In genomic region chr11:55449531-55449930, GRCm38 (mm10) we compare ENCODE assay signal across 14 mouse cellular contexts. TPM values are rescaled to one million over a fixed set of nuclear protein-coding genes. Genes with fewer than 3 reads are reported as not detected.
A peak's percentile ranks its signal among the peaks of the same experiment; 100 is the strongest.
DNase-seq lines count a peak whose midpoint lies in the region; ATAC-seq and TF ChIP-seq lines count a peak whose summit lies in the region.
"Had no signal": no experiment of that assay in that cellular context is flagged by ENCODE, and none has a peak within 500 bp of the region (broad histone marks: within the 10 kb centered on the region; RNA-seq: fewer than 3 reads in every experiment).

No protein-coding gene starts in this region.

- peaks cover 2% of the 10 kb centered on the region; the same call in 1 of the 2 replicates for H3K36me3 ChIP-seq in heart, adult 2 months (ENCODE audit: control insufficient read depth, insufficient read depth, low read length)
- H3K36me3 ChIP-seq in midbrain, embryonic 11.5 days (ENCODE audit: control insufficient read depth, insufficient read depth, low read length) = no peaks in the 10 kb centered on the region; the same call in 1 of the 2 replicates
- no peaks in the 10 kb centered on the region for H3K36me3 ChIP-seq in midbrain, embryonic 15.5 days (replicated peaks)

- no peak for TF ChIP-seq CTCF in heart, adult 2 months (IDR thresholded peaks at IDR 0.05)

- 36% methylated on average over 7 of the region's 7 CpGs for WGBS in heart, adult 2 months
- WGBS in midbrain, embryonic 11.5 days = 88% methylated on average over 7 of the region's 7 CpGs
- WGBS in midbrain, embryonic 15.5 days = 83% methylated on average over 7 of the region's 7 CpGs

- TF ChIP-seq POLR2A in heart, adult 2 months (IDR thresholded peaks at IDR 0.05; ENCODE audit: insufficient read depth, low read depth, low read length) = no peak

- H3K4me2 ChIP-seq in midbrain, embryonic 11.5 days = no peak overlapping the region
- no peak overlapping the region for H3K4me2 ChIP-seq in midbrain, embryonic 15.5 days
- H3K4me2 ChIP-seq: neural tube, embryonic 12.5 days had no signal

- H3K9ac ChIP-seq in heart, adult 2 months (ENCODE audit: low read depth, low read length) = peak overlapping the region; percentile 21; the same call in 1 of the 2 replicates
- no peak overlapping the region for H3K9ac ChIP-seq in midbrain, embryonic 11.5 days (ENCODE audit: low read length)
- no peak overlapping the region for H3K9ac ChIP-seq in midbrain, embryonic 15.5 days
- H3K9ac ChIP-seq: neural tube, embryonic 12.5 days had no signal

- DNase-seq in heart, adult 2 months = no peak
- no peak for DNase-seq in heart, adult 8-10 months (ENCODE audit: low spot score)
- DNase-seq in midbrain, embryonic 11.5 days (ENCODE audit: low spot score, missing footprints) = peak; percentile 49
- DNase-seq in kidney, postnatal 14 days = peak; percentile 71
- peak; percentile 59 to 80 for DNase-seq in lung, postnatal 4 days
- DNase-seq in left cerebral cortex, postnatal 14 days (ENCODE audit: low spot score in 2 of 2) = no peak
- DNase-seq in spleen, postnatal 14 days (ENCODE audit: low spot score in 2 of 2) = no peak
- DNase-seq: cerebellum, adult 11-12 months; thymus, postnatal 25 days had no signal

- intact Hi-C loops in heart, adult 2 months (cut with DNase I) = no loop called here
- intact Hi-C loops in left cerebral cortex, postnatal 14 days (cut with DNase I) = loop anchor here (5.0 to 10.0 kb wide), 2 partner anchors 215 to 247 kb away; partner anchors contain the start of gene Slc36a1

- H3K4me3 ChIP-seq in heart, adult 2 months = no peak overlapping the region
- no peak overlapping the region for H3K4me3 ChIP-seq in midbrain, embryonic 11.5 days (ENCODE audit: low read depth, low read length)
- no peak overlapping the region for H3K4me3 ChIP-seq in midbrain, embryonic 15.5 days
- H3K4me3 ChIP-seq: neural tube, embryonic 12.5 days had no signal

- peaks cover 22% of the 10 kb centered on the region for H3K4me1 ChIP-seq in heart, adult 2 months (ENCODE audit: control insufficient read depth, insufficient read depth, low read length)
- no peaks in the 10 kb centered on the region for H3K4me1 ChIP-seq in midbrain, embryonic 11.5 days (ENCODE audit: control insufficient read depth, insufficient read depth, low read length)
- no peaks in the 10 kb centered on the region for H3K4me1 ChIP-seq in midbrain, embryonic 15.5 days
- H3K4me1 ChIP-seq: neural tube, embryonic 12.5 days had no signal

- TF ChIP-seq EP300 in heart, adult 2 months (IDR thresholded peaks at IDR 0.05; ENCODE audit: insufficient read depth, low read depth, low read length) = no peak

- no peaks in the 10 kb centered on the region for H3K79me2 ChIP-seq in heart, adult 2 months (replicated peaks; ENCODE audit: control insufficient read depth, insufficient read depth, low read length)

- peak overlapping the region; percentile 67 for H3K27ac ChIP-seq in heart, adult 2 months
- no peak overlapping the region for H3K27ac ChIP-seq in midbrain, embryonic 11.5 days (ENCODE audit: low read depth, low read length)
- H3K27ac ChIP-seq in midbrain, embryonic 15.5 days = no peak overlapping the region
- H3K27ac ChIP-seq: hindbrain, postnatal 0 days; neural tube, embryonic 12.5 days had no signal

- no peaks in the 10 kb centered on the region for H3K9me3 ChIP-seq in midbrain, embryonic 11.5 days (ENCODE audit: control insufficient read depth, low read length)
- H3K9me3 ChIP-seq in midbrain, embryonic 15.5 days = no peaks in the 10 kb centered on the region
- H3K9me3 ChIP-seq: neural tube, embryonic 12.5 days had no signal

- no peaks in the 10 kb centered on the region for H3K27me3 ChIP-seq in heart, adult 2 months (ENCODE audit: control insufficient read depth, insufficient read depth, low read length)
- H3K27me3 ChIP-seq in midbrain, embryonic 11.5 days (ENCODE audit: control insufficient read depth, insufficient read depth, low read length) = no peaks in the 10 kb centered on the region
- no peaks in the 10 kb centered on the region for H3K27me3 ChIP-seq in midbrain, embryonic 15.5 days (replicated peaks)
- H3K27me3 ChIP-seq: neural tube, embryonic 12.5 days had no signal

- no peak for ATAC-seq in midbrain, embryonic 11.5 days (ENCODE audit: low FRiP score)
- ATAC-seq in midbrain, embryonic 15.5 days (replicated peaks) = no peak
- ATAC-seq: forebrain, embryonic 16.5 days; hindbrain, postnatal 0 days had no signal

RNA-seq across cellular contexts. Expression of gene Atox1, which starts 11.5 kb away (rescaled TPM):
- total RNA-seq in heart, adult 2 months (2021) = 100 to 1,000 TPM in 1 of 2 experiments, 10 to 100 TPM in 1; 98.6 to 112 TPM
- 155 and 204 TPM in 2 replicates for polyA plus RNA-seq in heart, adult 2 months (2012; rRNA removed)
- 100 to 1,000 TPM in 3 of 4 experiments, 10 to 100 TPM in 1; 94.6 to 115 (median 104) TPM for total RNA-seq in heart, adult 8-10 months (2022)
- polyA plus RNA-seq in midbrain, embryonic 11.5 days (2014; fragmentation: Nextera tagmentation; extraction: Ambion mirVana) = 217 and 224 TPM in 2 replicates
- polyA plus RNA-seq in midbrain, embryonic 15.5 days (2015; fragmentation: Nextera tagmentation; extraction: Ambion mirVana) = 225 and 229 TPM in 2 replicates
- 100 to 1,000 TPM; 123 to 140 TPM for total RNA-seq in left cerebral cortex, postnatal 14 days (2021)

RNA-seq across cellular contexts. Expression of gene G3bp1, which starts 20.0 kb away (rescaled TPM):
- total RNA-seq in heart, adult 2 months (2021) = 10 to 100 TPM; 40.0 to 41.3 TPM
- 22.0 and 31.6 TPM in 2 replicates for polyA plus RNA-seq in heart, adult 2 months (2012; rRNA removed)
- 10 to 100 TPM; 39.4 to 45.2 (median 42.4) TPM for total RNA-seq in heart, adult 8-10 months (2022)
- 241 and 244 TPM in 2 replicates for polyA plus RNA-seq in midbrain, embryonic 11.5 days (2014; fragmentation: Nextera tagmentation; extraction: Ambion mirVana)
- polyA plus RNA-seq in midbrain, embryonic 15.5 days (2015; fragmentation: Nextera tagmentation; extraction: Ambion mirVana) = 104 and 105 TPM in 2 replicates
- total RNA-seq in left cerebral cortex, postnatal 14 days (2021) = 10 to 100 TPM; 38.1 to 38.8 TPM

RNA-seq across cellular contexts. Expression of gene Sparc, which starts 26.5 kb away (rescaled TPM):
- total RNA-seq in heart, adult 2 months (2021) = 100 to 1,000 TPM; 320 to 420 TPM
- 666 and 876 TPM in 2 replicates for polyA plus RNA-seq in heart, adult 2 months (2012; rRNA removed)
- total RNA-seq in heart, adult 8-10 months (2022) = 100 to 1,000 TPM; 202 to 357 (median 299) TPM
- polyA plus RNA-seq in midbrain, embryonic 11.5 days (2014; fragmentation: Nextera tagmentation; extraction: Ambion mirVana) = 411 and 428 TPM in 2 replicates
- 482 and 547 TPM in 2 replicates for polyA plus RNA-seq in midbrain, embryonic 15.5 days (2015; fragmentation: Nextera tagmentation; extraction: Ambion mirVana)
- 100 to 1,000 TPM; 371 to 390 TPM for total RNA-seq in left cerebral cortex, postnatal 14 days (2021)
- total RNA-seq: megakaryocyte-erythroid progenitor cell, adult 5-6 weeks had no signal

Comparison
In these comparisons a context has a peak if more than half of its experiments do, and no peak if none do; other contexts are left out.
1. DNase-seq: peak in midbrain, embryonic 11.5 days (single experiment), kidney, postnatal 14 days (single experiment) and lung, postnatal 4 days (2 of 2); none in heart, adult 2 months (0 of 2), heart, adult 8-10 months (single experiment), left cerebral cortex, postnatal 14 days (0 of 2) and spleen, postnatal 14 days (0 of 2).